Mouse (Mus musculus): ENCODE results near the gene Mid1. TPM values are rescaled to one million over a fixed set of nuclear protein-coding genes. Genes with fewer than 3 reads are reported as not detected.

The Mid1 gene
- total and polyA plus RNA-seq, 2 experiments from 2014 or later: 3.3 to 7.8 TPM

- 37% methylated on average over 4 of the region's 4 CpGs for WGBS
- Histone ChIP-seq H3K9ac (replicated peaks; ENCODE audit: low read length, poor library complexity, severe bottlenecking) (no peak overlapping the region), H3K27me3 (ENCODE audit: insufficient read depth, low read length) (no peaks in the 10 kb centered on the region), H3K4me3 (ENCODE audit: low read depth, low read length) (no peak overlapping the region), H3K27ac (ENCODE audit: low read depth, low read length) (no peak overlapping the region), H3K9me3 (ENCODE audit: low read length) (no peaks in the 10 kb centered on the region), H3K4me2 (ENCODE audit: low read depth, low read length, poor library complexity, severe bottlenecking) (no peak overlapping the region), H3K4me1 (ENCODE audit: insufficient read depth, low read length) (no peaks in the 10 kb centered on the region), H3K36me3 (ENCODE audit: insufficient read depth, low read length) (no peaks in the 10 kb centered on the region)
- DNase-seq (ENCODE audit: low spot score): no peak
- TF ChIP-seq CTCF (IDR thresholded peaks at IDR 0.05): no peak
- no peak for ATAC-seq (ENCODE audit: low FRiP score)
Observed at GRCm38 (mm10) chrX:169800238-169800637, 115.2 kb downstream of the Mid1 start.

- Histone ChIP-seq H3K27me3 (ENCODE audit: insufficient read depth, low read length) (no peaks in the 10 kb centered on the region), H3K4me3 (ENCODE audit: low read depth, low read length) (no peak overlapping the region), H3K4me1 (ENCODE audit: insufficient read depth, low read length) (no peaks in the 10 kb centered on the region), H3K9me3 (ENCODE audit: low read length) (no peaks in the 10 kb centered on the region), H3K27ac (ENCODE audit: low read depth, low read length) (no peak overlapping the region), H3K36me3 (ENCODE audit: insufficient read depth, low read length) (no peaks in the 10 kb centered on the region), H3K9ac (replicated peaks; ENCODE audit: low read length, poor library complexity, severe bottlenecking) (no peak overlapping the region), H3K4me2 (ENCODE audit: low read depth, low read length, poor library complexity, severe bottlenecking) (no peak overlapping the region)
- no peak for TF ChIP-seq CTCF (IDR thresholded peaks at IDR 0.05)
- DNase-seq (ENCODE audit: low spot score) (no peak), ATAC-seq (ENCODE audit: low FRiP score) (no peak)
- 67% methylated on average over 5 of the region's 5 CpGs for WGBS
Observed at GRCm38 (mm10) chrX:169805791-169806190, 120.8 kb downstream of the Mid1 start.

GRCm38 (mm10) chrX:169807744-169808143, 122.7 kb downstream of the Mid1 start:
- 68% methylated on average over 3 of the region's 3 CpGs for WGBS

GRCm38 (mm10) chrX:169811318-169811717, 126.3 kb downstream of the Mid1 start:
- Histone ChIP-seq H3K9me3 (ENCODE audit: low read length) (no peaks in the 10 kb centered on the region), H3K27ac (ENCODE audit: low read depth, low read length) (no peak overlapping the region), H3K9ac (replicated peaks; ENCODE audit: low read length, poor library complexity, severe bottlenecking) (no peak overlapping the region), H3K4me1 (ENCODE audit: insufficient read depth, low read length) (no peaks in the 10 kb centered on the region), H3K4me2 (ENCODE audit: low read depth, low read length, poor library complexity, severe bottlenecking) (no peak overlapping the region), H3K36me3 (ENCODE audit: insufficient read depth, low read length) (no peaks in the 10 kb centered on the region), H3K4me3 (ENCODE audit: low read depth, low read length) (no peak overlapping the region), H3K27me3 (ENCODE audit: insufficient read depth, low read length) (no peaks in the 10 kb centered on the region)
- DNase-seq (ENCODE audit: low spot score): no peak
- ATAC-seq (ENCODE audit: low FRiP score): no peak
- TF ChIP-seq CTCF (IDR thresholded peaks at IDR 0.05): no peak
- 58% methylated on average over 5 of the region's 5 CpGs for WGBS

More at GRCm38 (mm10) chrX:169807744-169808143, 122.7 kb downstream of the Mid1 start:
- DNase-seq (ENCODE audit: low spot score) (no peak), ATAC-seq (ENCODE audit: low FRiP score) (no peak)
- H3K9me3 ChIP-seq (ENCODE audit: low read length): no peaks in the 10 kb centered on the region
- no peaks in the 10 kb centered on the region for H3K36me3 ChIP-seq (ENCODE audit: insufficient read depth, low read length)
- no peak overlapping the region for H3K4me2 ChIP-seq (ENCODE audit: low read depth, low read length, poor library complexity, severe bottlenecking)
- no peak overlapping the region for H3K27ac ChIP-seq (ENCODE audit: low read depth, low read length)
- H3K4me3 ChIP-seq (ENCODE audit: low read depth, low read length): no peak overlapping the region
- H3K27me3 ChIP-seq (ENCODE audit: insufficient read depth, low read length): no peaks in the 10 kb centered on the region
- no peak overlapping the region for H3K9ac ChIP-seq (replicated peaks; ENCODE audit: low read length, poor library complexity, severe bottlenecking)
- TF ChIP-seq CTCF (IDR thresholded peaks at IDR 0.05): no peak
- no peaks in the 10 kb centered on the region for H3K4me1 ChIP-seq (ENCODE audit: insufficient read depth, low read length)

- no peaks in the 10 kb centered on the region for H3K9me3 ChIP-seq (ENCODE audit: low read length)
- H3K4me2 ChIP-seq (ENCODE audit: low read depth, low read length, poor library complexity, severe bottlenecking): no peak overlapping the region
- no peak for TF ChIP-seq CTCF (IDR thresholded peaks at IDR 0.05)
- H3K4me1 ChIP-seq (ENCODE audit: insufficient read depth, low read length): no peaks in the 10 kb centered on the region
- no peaks in the 10 kb centered on the region for H3K27me3 ChIP-seq (ENCODE audit: insufficient read depth, low read length)
- no peak overlapping the region for H3K4me3 ChIP-seq (ENCODE audit: low read depth, low read length)
- 93% methylated on average over 2 of the region's 2 CpGs for WGBS
- H3K36me3 ChIP-seq (ENCODE audit: insufficient read depth, low read length): no peaks in the 10 kb centered on the region
- ATAC-seq (ENCODE audit: low FRiP score): no peak
- no peak overlapping the region for H3K9ac ChIP-seq (replicated peaks; ENCODE audit: low read length, poor library complexity, severe bottlenecking)
- H3K27ac ChIP-seq (ENCODE audit: low read depth, low read length): no peak overlapping the region
- DNase-seq (ENCODE audit: low spot score): no peak
Observed at GRCm38 (mm10) chrX:169811783-169812182, 126.8 kb downstream of the Mid1 start.

GRCm38 (mm10) chrX:169813673-169814072, 128.7 kb downstream of the Mid1 start:
- DNase-seq (ENCODE audit: low spot score): no peak
- H3K9ac ChIP-seq (replicated peaks; ENCODE audit: low read length, poor library complexity, severe bottlenecking): no peak overlapping the region
- H3K27ac ChIP-seq (ENCODE audit: low read depth, low read length): no peak overlapping the region
- TF ChIP-seq CTCF (IDR thresholded peaks at IDR 0.05): no peak
- no peak overlapping the region for H3K4me3 ChIP-seq (ENCODE audit: low read depth, low read length)
- H3K4me1 ChIP-seq (ENCODE audit: insufficient read depth, low read length): no peaks in the 10 kb centered on the region
- no peaks in the 10 kb centered on the region for H3K36me3 ChIP-seq (ENCODE audit: insufficient read depth, low read length)
- H3K9me3 ChIP-seq (ENCODE audit: low read length): no peaks in the 10 kb centered on the region
- 83% methylated on average over 1 of the region's 1 CpGs for WGBS
- no peak for ATAC-seq (ENCODE audit: low FRiP score)
- no peak overlapping the region for H3K4me2 ChIP-seq (ENCODE audit: low read depth, low read length, poor library complexity, severe bottlenecking)
- no peaks in the 10 kb centered on the region for H3K27me3 ChIP-seq (ENCODE audit: insufficient read depth, low read length)
